Mouse (Mus musculus): ENCODE results near the gene Slc6a17. TPM values are rescaled to one million over a fixed set of nuclear protein-coding genes. Genes with fewer than 3 reads are reported as not detected.

The Slc6a17 gene
- total RNA-seq (2017): under 0.01 TPM in 1 of 2 replicates, not detected in the other

GRCm38 (mm10) chr3:107517631-107518108, at the start of gene Slc6a17:
Slc6a17 (minus strand) TSS chr3:107518018.
- ATAC-seq (ENCODE audit: extremely low read depth, insufficient number of reproducible peaks, low FRiP score, poor library complexity, severe bottlenecking): no peak

GRCm38 (mm10) chr3:107565331-107565730, 47.5 kb upstream of the Slc6a17 start:
- ATAC-seq (ENCODE audit: extremely low read depth, insufficient number of reproducible peaks, low FRiP score, poor library complexity, severe bottlenecking): no peak

- no peak for ATAC-seq (ENCODE audit: extremely low read depth, insufficient number of reproducible peaks, low FRiP score, poor library complexity, severe bottlenecking)
Measured at GRCm38 (mm10) chr3:107563880-107564279, 46.1 kb upstream of the Slc6a17 start.

GRCm38 (mm10) chr3:107562591-107562990, 44.8 kb upstream of the Slc6a17 start:
- no peak for ATAC-seq (ENCODE audit: extremely low read depth, insufficient number of reproducible peaks, low FRiP score, poor library complexity, severe bottlenecking)

GRCm38 (mm10) chr3:107562104-107562503, 44.3 kb upstream of the Slc6a17 start:
- no peak for ATAC-seq (ENCODE audit: extremely low read depth, insufficient number of reproducible peaks, low FRiP score, poor library complexity, severe bottlenecking)

- no peak for ATAC-seq (ENCODE audit: extremely low read depth, insufficient number of reproducible peaks, low FRiP score, poor library complexity, severe bottlenecking)
Measured at GRCm38 (mm10) chr3:107559183-107559582, 41.4 kb upstream of the Slc6a17 start.

GRCm38 (mm10) chr3:107558740-107559139, 40.9 kb upstream of the Slc6a17 start:
- ATAC-seq (ENCODE audit: extremely low read depth, insufficient number of reproducible peaks, low FRiP score, poor library complexity, severe bottlenecking): no peak

- no peak for ATAC-seq (ENCODE audit: extremely low read depth, insufficient number of reproducible peaks, low FRiP score, poor library complexity, severe bottlenecking)
Measured at GRCm38 (mm10) chr3:107554842-107555241, 37.0 kb upstream of the Slc6a17 start, which contains the start of gene Ubl4b. Ubl4b (minus strand) TSS chr3:107555073.

- ATAC-seq (ENCODE audit: extremely low read depth, insufficient number of reproducible peaks, low FRiP score, poor library complexity, severe bottlenecking): no peak
Measured at GRCm38 (mm10) chr3:107550409-107551049, 32.7 kb upstream of the Slc6a17 start.

- ATAC-seq (ENCODE audit: extremely low read depth, insufficient number of reproducible peaks, low FRiP score, poor library complexity, severe bottlenecking): no peak
Measured at GRCm38 (mm10) chr3:107546956-107547355, 29.1 kb upstream of the Slc6a17 start.

GRCm38 (mm10) chr3:107545716-107546412, 28.0 kb upstream of the Slc6a17 start:
- no peak for ATAC-seq (ENCODE audit: extremely low read depth, insufficient number of reproducible peaks, low FRiP score, poor library complexity, severe bottlenecking)

- ATAC-seq (ENCODE audit: extremely low read depth, insufficient number of reproducible peaks, low FRiP score, poor library complexity, severe bottlenecking): no peak
Measured at GRCm38 (mm10) chr3:107545278-107545677, 27.5 kb upstream of the Slc6a17 start.

- no peak for ATAC-seq (ENCODE audit: extremely low read depth, insufficient number of reproducible peaks, low FRiP score, poor library complexity, severe bottlenecking)
Measured at GRCm38 (mm10) chr3:107543158-107544080, 25.6 kb upstream of the Slc6a17 start.

- ATAC-seq (ENCODE audit: extremely low read depth, insufficient number of reproducible peaks, low FRiP score, poor library complexity, severe bottlenecking): no peak
Measured at GRCm38 (mm10) chr3:107542584-107542983, 24.8 kb upstream of the Slc6a17 start.

GRCm38 (mm10) chr3:107537504-107537889, 19.7 kb upstream of the Slc6a17 start:
- ATAC-seq (ENCODE audit: extremely low read depth, insufficient number of reproducible peaks, low FRiP score, poor library complexity, severe bottlenecking): no peak

GRCm38 (mm10) chr3:107536810-107537503, 19.1 kb upstream of the Slc6a17 start:
- 0 out of 2 replicates have a peak, but pooled peaks have one; percentile 14 for ATAC-seq (ENCODE audit: extremely low read depth, insufficient number of reproducible peaks, low FRiP score, poor library complexity, severe bottlenecking)

- ATAC-seq (ENCODE audit: extremely low read depth, insufficient number of reproducible peaks, low FRiP score, poor library complexity, severe bottlenecking): no peak
Measured at GRCm38 (mm10) chr3:107534951-107535350, 17.1 kb upstream of the Slc6a17 start.

- ATAC-seq (ENCODE audit: extremely low read depth, insufficient number of reproducible peaks, low FRiP score, poor library complexity, severe bottlenecking): no peak
Measured at GRCm38 (mm10) chr3:107533532-107533931, 15.7 kb upstream of the Slc6a17 start.

GRCm38 (mm10) chr3:107530581-107530980, 12.8 kb upstream of the Slc6a17 start:
- no peak for ATAC-seq (ENCODE audit: extremely low read depth, insufficient number of reproducible peaks, low FRiP score, poor library complexity, severe bottlenecking)

All from neutrophil, adult 5-6 weeks (primary cell).